Mouse (Mus musculus) macrophage (primary cell): ENCODE data around the gene Gdpgp1. TPM values are rescaled to one million over a fixed set of nuclear protein-coding genes. Genes with fewer than 3 reads are reported as not detected.

Experiments
- polyA plus RNA-seq: library from polyadenylated mRNA; stranded (reverse); fragments of 250-400 nt; gene quantifications from 3 replicates; pipeline ENCODE4 v1.2.4, GENCODE M21; 2018; ENCODE audit warnings: inconsistent platforms

Gene Gdpgp1
- polyA plus RNA-seq, 1 experiment from 2014 or later: 3.1 TPM

Other genes starting within 250 kb of the Gdpgp1 start
- 33.7 to 69.0 TPM (median 50.1 TPM) in 3 replicates for gene Zfp710, start 208.1 kb upstream of the Gdpgp1 start, polyA plus RNA-seq
- gene Idh2, start 117.5 kb upstream of the Gdpgp1 start, polyA plus RNA-seq: 72.5 to 101 TPM (median 88.0 TPM) in 3 replicates
- gene Sema4b, start 46.0 kb upstream of the Gdpgp1 start, polyA plus RNA-seq: 6.0 to 23.1 TPM (median 10.0 TPM) in 3 replicates
- gene Cib1, start 52 bp upstream of the Gdpgp1 start, polyA plus RNA-seq: 28.5 to 81.1 TPM (median 68.2 TPM) in 3 replicates
- 0.06 to 0.07 TPM in 2 of 3 replicates, not detected in the other for gene Ttll13, start 13.5 kb downstream of the Gdpgp1 start, polyA plus RNA-seq
- 10.5 to 19.3 TPM (median 14.7 TPM) in 3 replicates for gene Ngrn, start 28.4 kb downstream of the Gdpgp1 start, polyA plus RNA-seq
- 9.4 to 14.3 TPM (median 12.9 TPM) in 3 replicates for gene Vps33b, start 36.8 kb downstream of the Gdpgp1 start, polyA plus RNA-seq
- gene Prc1, start 61.6 kb downstream of the Gdpgp1 start, polyA plus RNA-seq: 2.1 to 15.2 TPM (median 9.7 TPM) in 3 replicates
- 2.3 to 2.8 TPM (median 2.4 TPM) in 3 replicates for gene Rccd1, start 91.6 kb downstream of the Gdpgp1 start, polyA plus RNA-seq
- gene Unc45a, start 108.1 kb downstream of the Gdpgp1 start, polyA plus RNA-seq: 14.3 to 19.5 TPM (median 16.2 TPM) in 3 replicates
- 6.0 to 14.5 TPM (median 10.1 TPM) in 3 replicates for gene Hddc3, start 110.2 kb downstream of the Gdpgp1 start, polyA plus RNA-seq
- 15.9 to 83.7 TPM (median 73.2 TPM) in 3 replicates for gene Man2a2, start 138.5 kb downstream of the Gdpgp1 start, polyA plus RNA-seq
- gene Fes, start 155.1 kb downstream of the Gdpgp1 start, polyA plus RNA-seq: 96.8 to 128 TPM (median 114 TPM) in 3 replicates
- 37.1 to 65.0 TPM (median 49.0 TPM) in 3 replicates for gene Furin, start 172.6 kb downstream of the Gdpgp1 start, polyA plus RNA-seq